Mouse (Mus musculus) spleen, adult 2 months (tissue): ENCODE data around the gene Lnx2. TPM values are rescaled to one million over a fixed set of nuclear protein-coding genes. Genes with fewer than 3 reads are reported as not detected.

Experiments used
- DNase-seq, 2 experiments: peaks; one replicate each; pipeline versions ENCODE4 v3.0.0 to v3.0.0-alpha.2; 2012 to 2021; ENCODE audit warnings: low spot score in 2 of 2, low read depth in 1 of 2
- H3K27ac ChIP-seq: fragments of 200-500 bp; 2 replicates; pipeline ENCODE4 v1.5.1; 2012; ENCODE audit warnings: low read length, inconsistent platforms; ENCODE audit not compliant: insufficient read depth
- H3K27me3 ChIP-seq: fragments of 200-500 bp; 2 replicates; pipeline ENCODE4 v1.6.1; 2012; ENCODE audit warnings: mild to moderate bottlenecking, moderate library complexity, low read length, inconsistent platforms; ENCODE audit not compliant: control insufficient read depth, insufficient read depth
- H3K36me3 ChIP-seq: fragments of 200-500 bp; 2 replicates; pipeline ENCODE4 v1.6.1; 2012; ENCODE audit warnings: mild to moderate bottlenecking, low read length, inconsistent platforms; ENCODE audit not compliant: control insufficient read depth, insufficient read depth
- H3K4me1 ChIP-seq: fragments of 200-500 bp; 2 replicates; pipeline ENCODE4 v1.6.1; 2011; ENCODE audit warnings: inconsistent platforms; ENCODE audit not compliant: control insufficient read depth, insufficient read depth, insufficient read length
- H3K4me3 ChIP-seq: fragments of 200-500 bp; 2 replicates; pipeline ENCODE4 v1.5.1; 2011; ENCODE audit warnings: mild to moderate bottlenecking, inconsistent platforms; ENCODE audit not compliant: insufficient read depth, insufficient read length; ENCODE audit errors: extremely low read depth
- CTCF ChIP-seq: fragments of 200-500 bp; IDR thresholded peaks from 2 replicates; pipeline ENCODE4 v1.5.1; 2011; ENCODE audit warnings: mild to moderate bottlenecking, inconsistent platforms; ENCODE audit not compliant: insufficient read depth, insufficient read length, insufficient replicate concordance; ENCODE audit errors: extremely low read depth
- POLR2A ChIP-seq: fragments of 200-500 bp; IDR thresholded peaks from 2 replicates; pipeline ENCODE4 v1.6.1; 2011; ENCODE audit warnings: low read depth, low read length, inconsistent platforms
- WGBS: fragments of 180-500 bp; shearing (Covaris S2); methylation state at CpG from one replicate; pipeline ENCODE4 v1.1.7; 2018; 5-methylcytosine and 5-hydroxymethylcytosine counted together
- polyA plus RNA-seq: library from polyadenylated mRNA; depleted of rRNA; stranded (reverse); fragments of >200 nt; gene quantifications from 2 replicates; pipeline ENCODE4 v1.2.3, GENCODE M21; 2012; rRNA removed

Lnx2 gene
- 21.3 and 35.7 TPM in 2 replicates for polyA plus RNA-seq

DNA sequence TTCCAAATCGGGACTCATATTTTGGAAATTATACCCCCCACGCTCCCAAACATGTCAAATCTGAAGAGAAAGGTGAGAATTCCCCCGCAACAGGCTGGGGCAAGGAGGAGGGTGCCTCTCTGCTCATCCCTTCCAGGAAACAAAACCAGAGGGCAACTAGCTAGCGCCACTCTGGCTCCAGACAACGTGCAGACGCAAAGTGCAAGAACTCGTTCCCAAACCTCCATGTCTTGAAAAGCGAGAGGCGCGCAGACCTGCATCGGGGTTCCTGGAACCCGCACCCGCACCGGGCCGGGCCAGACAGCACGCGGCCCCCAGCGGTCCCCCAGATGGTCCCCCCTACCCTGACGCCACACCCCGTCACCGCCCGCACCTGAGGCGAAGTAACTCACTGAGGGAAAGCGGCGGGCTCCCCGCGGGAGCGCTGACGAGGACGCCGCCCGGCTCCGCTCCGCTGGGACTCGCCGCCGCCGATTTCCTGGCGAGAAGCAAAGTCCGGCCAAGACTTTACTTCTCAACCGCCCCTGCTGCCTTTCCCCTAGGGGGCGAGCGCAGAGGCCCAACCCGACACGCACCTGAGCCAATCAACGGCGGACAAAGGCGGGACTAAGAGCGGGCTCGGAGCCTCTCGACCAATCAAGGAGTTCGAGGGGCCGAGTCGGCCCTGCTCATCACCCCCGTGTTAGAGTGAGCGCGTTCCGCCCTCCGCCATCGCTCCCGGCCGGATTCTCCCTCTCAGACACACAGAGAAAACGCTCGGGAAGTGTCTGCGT is at the start of gene Lnx2:
Gene Lnx2 (minus strand): TSS at position 561 of the 773 bp plus-strand sequence.
- Histone ChIP-seq H3K4me1 (peaks cover 5% of the 10 kb centered on the region; the same call in 1 of the 2 replicates), H3K27ac (peak within 1 kb of the TSS; percentile 79), H3K4me3 (peak within 1 kb of the TSS; percentile 87), H3K27me3 (no peaks in the 10 kb centered on the region), H3K36me3 (no peaks in the 10 kb centered on the region)
- DNase-seq, result peak; percentile 93 to 99
- TF ChIP-seq POLR2A, result peak; percentile 38
- peak; percentile 60 for TF ChIP-seq CTCF
- under 1% methylated on average over 65 of the region's 65 CpGs for WGBS

- 86% methylated on average over 13 of the region's 13 CpGs for WGBS
- DNase-seq, result no peak
- H3K27ac ChIP-seq, result no peak overlapping the region
- H3K36me3 ChIP-seq, result no peaks in the 10 kb centered on the region
- no peaks in the 10 kb centered on the region for H3K4me1 ChIP-seq
- H3K27me3 ChIP-seq, result no peaks in the 10 kb centered on the region
- no peak overlapping the region for H3K4me3 ChIP-seq
- TF ChIP-seq POLR2A (no peak), CTCF (no peak)
These were observed 49.3 kb upstream of the Lnx2 start for GRCm38 (mm10) chr5:147125542-147126185.

GRCm38 (mm10) chr5:147124794-147125193 is 48.4 kb upstream of the Lnx2 start:
- H3K4me1 ChIP-seq, result no peaks in the 10 kb centered on the region
- H3K27ac ChIP-seq, result no peak overlapping the region
- no peaks in the 10 kb centered on the region for H3K27me3 ChIP-seq
- DNase-seq, result no peak
- 74% methylated on average over 9 of the region's 9 CpGs for WGBS
- H3K36me3 ChIP-seq, result no peaks in the 10 kb centered on the region
- TF ChIP-seq POLR2A (no peak), CTCF (no peak)
- H3K4me3 ChIP-seq, result no peak overlapping the region

GRCm38 (mm10) chr5:147121146-147121545 is 44.8 kb upstream of the Lnx2 start:
- no peak for TF ChIP-seq CTCF
- TF ChIP-seq POLR2A, result no peak
- Histone ChIP-seq H3K27ac (no peak overlapping the region), H3K27me3 (no peaks in the 10 kb centered on the region), H3K4me3 (no peak overlapping the region), H3K36me3 (no peaks in the 10 kb centered on the region), H3K4me1 (no peaks in the 10 kb centered on the region)
- no peak for DNase-seq
- WGBS, result 96% methylated on average over 4 of the region's 4 CpGs

DNA sequence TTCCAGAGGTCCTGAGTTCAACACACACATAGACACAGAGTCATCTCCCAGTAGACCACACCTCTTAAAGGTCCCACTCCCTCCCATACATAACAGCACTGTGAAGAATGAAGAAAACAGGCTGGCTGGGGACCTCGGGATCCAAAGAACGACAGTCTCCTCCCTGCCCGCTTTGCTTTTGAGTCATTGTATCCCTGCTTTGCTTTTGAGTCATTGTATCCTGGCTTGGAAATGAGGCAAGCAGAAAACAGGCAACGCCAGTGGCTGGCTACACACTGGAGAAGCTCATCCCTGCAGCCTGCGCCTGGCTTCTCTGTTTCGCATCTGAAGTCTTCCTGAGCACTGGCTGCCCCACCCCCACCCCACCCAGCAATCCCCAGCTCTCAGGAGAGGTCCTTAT is 40.6 kb upstream of the Lnx2 start:
- H3K27me3 ChIP-seq, result no peaks in the 10 kb centered on the region
- WGBS, result 36% methylated on average over 6 of the region's 6 CpGs
- no peak overlapping the region for H3K27ac ChIP-seq
- DNase-seq, result no peak
- 0 out of 2 replicates have a peak, but pooled peaks cover 2% of the 10 kb centered on the region for H3K36me3 ChIP-seq
- TF ChIP-seq CTCF, result no peak
- TF ChIP-seq POLR2A, result no peak
- no peaks in the 10 kb centered on the region for H3K4me1 ChIP-seq
- no peak overlapping the region for H3K4me3 ChIP-seq

DNA sequence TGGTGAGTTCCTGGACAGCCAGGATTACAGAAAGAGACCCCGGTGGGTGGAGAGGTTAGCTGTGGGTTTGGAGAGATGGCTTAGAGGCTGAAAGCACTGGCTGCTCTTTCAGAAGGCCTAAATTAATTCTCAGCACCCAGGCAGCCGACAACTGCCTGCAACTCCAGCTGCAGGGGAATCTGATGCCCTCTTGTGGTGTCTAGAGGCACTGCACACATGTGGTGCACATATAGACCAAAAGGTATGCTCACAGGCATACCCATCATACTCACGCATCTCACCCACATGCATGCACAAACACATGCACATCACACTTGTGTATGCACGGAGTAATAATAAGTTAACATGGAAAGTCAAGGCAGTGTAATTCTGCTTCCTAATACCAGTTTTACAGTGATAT is 39.2 kb upstream of the Lnx2 start:
- Histone ChIP-seq H3K4me3 (no peak overlapping the region), H3K27me3 (no peaks in the 10 kb centered on the region), H3K4me1 (no peaks in the 10 kb centered on the region), H3K27ac (no peak overlapping the region), H3K36me3 (peaks cover 8% of the 10 kb centered on the region)
- no peak for DNase-seq
- TF ChIP-seq CTCF (no peak), POLR2A (no peak)
- WGBS, result 90% methylated on average over 4 of the region's 4 CpGs

GRCm38 (mm10) chr5:147114738-147115137 is 38.4 kb upstream of the Lnx2 start:
- no peak for DNase-seq
- Histone ChIP-seq H3K27ac (no peak overlapping the region), H3K36me3 (peaks cover 8% of the 10 kb centered on the region), H3K4me1 (no peaks in the 10 kb centered on the region), H3K27me3 (no peaks in the 10 kb centered on the region), H3K4me3 (no peak overlapping the region)
- no peak for TF ChIP-seq CTCF
- TF ChIP-seq POLR2A, result no peak
- 85% methylated on average over 7 of the region's 7 CpGs for WGBS
